Mouse (Mus musculus) layer of hippocampus, adult 18-20 months (tissue): ENCODE measurements around the gene Rassf7. TPM values are rescaled to one million over a fixed set of nuclear protein-coding genes. Genes with fewer than 3 reads are reported as not detected.

Source experiments
- microRNA-seq, 2 experiments: library from miRNA; unstranded; fragments of <30 nt; microRNA quantifications; one replicate each; pipeline ENCODE4 v1.2.0; 2021
- total RNA-seq, 2 experiments: library from RNA; stranded (reverse); gene quantifications; 2 replicates each; pipeline ENCODE4 v1.2.3; 2021

Gene Rassf7
- total RNA-seq, 2 experiments from 2014 or later, result 0.71 to 1.5 TPM

Small RNA genes lying within 50 kb of the gene (microRNA-seq; reads per million reads assigned to microRNA genes)
- gene Mir210, result 70.8 to 81.7 reads per million in 2 experiments

Other genes with a start within 250 kb of the Rassf7 start
- gene Ifitm1, start 248.6 kb upstream of the Rassf7 start, total RNA-seq, result 1 to 10 TPM; 1.1 to 1.7 TPM
- 10 to 100 TPM in 1 of 2 experiments, 1 to 10 TPM in 1; 8.0 to 11.4 TPM for gene Ifitm3, start 205.1 kb upstream of the Rassf7 start, total RNA-seq
- gene Ifitm6, start 197.9 kb upstream of the Rassf7 start, total RNA-seq, result not detected
- not detected for gene Gm17387, start 186.7 kb upstream of the Rassf7 start, total RNA-seq
- gene B4galnt4, start 154.8 kb upstream of the Rassf7 start, total RNA-seq, result 10 to 100 TPM; 84.2 to 86.8 TPM
- gene Pkp3, start 137.6 kb upstream of the Rassf7 start, total RNA-seq, result not detected
- 1 to 10 TPM; 1.9 to 2.1 TPM for gene Sigirr, start 115.3 kb upstream of the Rassf7 start, total RNA-seq
- not detected for gene Ano9, start 98.1 kb upstream of the Rassf7 start, total RNA-seq
- 10 to 100 TPM; 47.4 to 50.6 TPM for gene Ptdss2, start 93.5 kb upstream of the Rassf7 start, total RNA-seq
- 10 to 100 TPM; 35.5 to 45.9 TPM for gene Rnh1, start 43.0 kb upstream of the Rassf7 start, total RNA-seq
- 100 to 1,000 TPM; 201 TPM for gene Hras, start 21.9 kb upstream of the Rassf7 start, total RNA-seq
- 1 to 10 TPM; 4.3 to 4.5 TPM for gene Lrrc56, start 21.7 kb upstream of the Rassf7 start, total RNA-seq
- gene Lmntd2, start 1.8 kb upstream of the Rassf7 start, total RNA-seq, result not detected
- gene Phrf1, start 12.9 kb downstream of the Rassf7 start, total RNA-seq, result 10 to 100 TPM; 76.9 to 78.8 TPM
- 1 to 10 TPM in 1 of 2 experiments, under 1 TPM in 1; 0.46 to 1.2 TPM for gene Irf7, start 50.6 kb downstream of the Rassf7 start, total RNA-seq
- gene Cdhr5, start 60.9 kb downstream of the Rassf7 start, total RNA-seq, result not detected
- not detected for gene Sct, start 63.3 kb downstream of the Rassf7 start, total RNA-seq
- gene Drd4, start 76.1 kb downstream of the Rassf7 start, total RNA-seq, result not detected
- 10 to 100 TPM; 66.3 to 79.6 TPM for gene Deaf1, start 111.8 kb downstream of the Rassf7 start, total RNA-seq
- gene Tmem80, start 111.9 kb downstream of the Rassf7 start, total RNA-seq, result 10 to 100 TPM; 29.2 to 30.5 TPM
- 1 to 10 TPM; 5.0 to 9.0 TPM for gene Eps8l2, start 123.0 kb downstream of the Rassf7 start, total RNA-seq
- 100 to 1,000 TPM; 122 to 125 TPM for gene Taldo1, start 176.3 kb downstream of the Rassf7 start, total RNA-seq
- 10 to 100 TPM; 37.7 to 39.9 TPM for gene Gatd1, start 198.3 kb downstream of the Rassf7 start, total RNA-seq
- 100 to 1,000 TPM; 265 to 270 TPM for gene Cend1, start 213.6 kb downstream of the Rassf7 start, total RNA-seq
- 100 to 1,000 TPM; 319 to 320 TPM for gene Slc25a22, start 222.0 kb downstream of the Rassf7 start, total RNA-seq
- gene Pidd1, start 228.2 kb downstream of the Rassf7 start, total RNA-seq, result 1 to 10 TPM in 1 of 2 experiments, under 1 TPM in 1; 0.69 to 1.1 TPM
- 100 to 1,000 TPM; 557 to 573 TPM for gene Rplp2, start 231.5 kb downstream of the Rassf7 start, total RNA-seq
- 10 to 100 TPM; 29.9 to 35.6 TPM for gene Pnpla2, start 239.3 kb downstream of the Rassf7 start, total RNA-seq
- 1 to 10 TPM; 3.3 TPM for gene Cracr2b, start 245.2 kb downstream of the Rassf7 start, total RNA-seq